Mouse (Mus musculus) colon, adult 2 months (tissue): Measurements from ENCODE around the gene Ube2t. TPM values are rescaled to one million over a fixed set of nuclear protein-coding genes. Genes with fewer than 3 reads are reported as not detected.

Source experiments
- polyA plus RNA-seq: library from polyadenylated mRNA; depleted of rRNA; stranded (reverse); fragments of >200 nt; gene quantifications from 2 replicates; pipeline ENCODE4 v1.2.3, GENCODE M21; 2012; rRNA removed

Ube2t gene
- 2.2 and 4.6 TPM in 2 replicates for polyA plus RNA-seq

GRCm38 (mm10) chr1:134962053-134962803, at the start of gene Ube2t:
Gene Ube2t, plus strand, starts transcription at chr1:134962565.

GRCm38 (mm10) chr1:134955637-134956176, 6.7 kb upstream of the Ube2t start, which contains the start of gene Ppp1r12b:
Gene Ppp1r12b, minus strand, starts transcription at chr1:134955942.

Other genes with a start within 250 kb of the Ube2t start
- gene Ppp1r12b, start 6.6 kb upstream of the Ube2t start, polyA plus RNA-seq: 19.9 and 27.1 TPM in 2 replicates
- 0.07 and 0.10 TPM in 2 replicates for gene Lgr6, start 142.7 kb downstream of the Ube2t start, polyA plus RNA-seq
- gene Ptpn7, start 170.1 kb downstream of the Ube2t start, polyA plus RNA-seq: 3.4 and 3.8 TPM in 2 replicates
- 42.2 and 63.1 TPM in 2 replicates for gene Arl8a, start 184.3 kb downstream of the Ube2t start, polyA plus RNA-seq
- gene Gpr37l1, start 205.1 kb downstream of the Ube2t start, polyA plus RNA-seq: 8.8 and 11.3 TPM in 2 replicates